Mouse (Mus musculus): ENCODE measurements at regions not wholly inside any gene's neighbourhood (a gene's known extent, or its start where the extent isn't known, plus 50 kb on each side); places are given as distances from the start of the nearest gene placed in this dataset.

GRCm38 (mm10) chr4:39292348-39292845, 157.7 kb upstream of the 1700009N14Rik start:
- H3K4me3 ChIP-seq = no peak overlapping the region
- intact Hi-C loops (cut with DNase I) = loop anchor here (1.0 to 10.0 kb wide), 3 partner anchors 93 to 722 kb away; no protein-coding TSS in a partner anchor
- peak overlapping the region; percentile 44; the same call in 1 of the 2 replicates for H3K27ac ChIP-seq
- TF ChIP-seq CTCF (IDR thresholded peaks at IDR 0.05) = no peak
- no peak for DNase-seq (ENCODE audit: extremely low spot score in 1 of 2, low spot score in 2 of 2)

GRCm38 (mm10) chr4:39310131-39310530, 140.0 kb upstream of the 1700009N14Rik start:
- no peak overlapping the region for H3K4me3 ChIP-seq
- intact Hi-C loops (cut with DNase I) = no loop called here
- no peak overlapping the region for H3K27ac ChIP-seq
- TF ChIP-seq CTCF (IDR thresholded peaks at IDR 0.05) = no peak; the same call in 1 of the 2 replicates
- no peak for DNase-seq (ENCODE audit: extremely low spot score in 1 of 2, low spot score in 2 of 2)

DNA sequence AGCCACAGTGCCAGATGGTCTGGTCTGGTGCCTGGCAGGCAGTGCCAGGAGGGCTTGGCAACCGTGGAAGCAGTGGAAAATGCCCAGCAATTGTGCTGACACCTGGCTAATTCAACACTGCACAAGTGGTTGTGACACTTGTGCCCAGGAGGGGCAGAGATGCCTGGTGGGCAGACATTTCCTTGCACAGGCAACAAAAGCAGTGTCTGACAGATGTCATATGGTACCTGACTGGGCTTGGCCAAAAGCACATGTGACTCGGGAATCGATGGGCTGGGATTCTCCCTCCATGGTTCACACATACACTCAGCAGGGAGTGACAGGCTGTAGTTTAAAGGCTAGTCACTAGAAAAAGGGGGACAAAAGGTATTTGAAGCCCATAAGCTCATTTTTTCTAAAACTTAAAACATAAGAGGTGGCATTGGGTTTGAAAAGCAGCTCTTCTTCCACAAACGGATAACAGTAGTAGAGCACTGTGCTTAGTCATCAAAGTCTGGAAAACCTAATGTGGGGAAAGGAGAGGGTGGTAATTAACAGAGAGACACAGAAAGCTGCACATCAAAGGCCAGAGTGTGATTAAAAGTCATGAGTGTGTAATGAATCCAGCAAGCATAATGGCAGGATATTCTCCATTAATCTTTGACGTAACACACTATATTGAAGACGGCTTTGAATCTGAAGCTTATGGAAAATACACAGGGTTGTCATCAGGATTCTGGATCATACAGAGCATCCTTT, 105.5 kb upstream of the 1700009N14Rik start:
- no peak overlapping the region for H3K4me3 ChIP-seq
- H3K27ac ChIP-seq = no peak overlapping the region
- no peak for TF ChIP-seq CTCF (IDR thresholded peaks at IDR 0.05)
- intact Hi-C loops (cut with DNase I) = no loop called here
- peak in 1 of 2 experiments; percentile 11 for DNase-seq (ENCODE audit: extremely low spot score in 1 of 2, low spot score in 2 of 2)

GRCm38 (mm10) chr4:39345139-39345412, 105.0 kb upstream of the 1700009N14Rik start:
- no peak overlapping the region for H3K4me3 ChIP-seq

GRCm38 (mm10) chr4:39368159-39368558, 81.9 kb upstream of the 1700009N14Rik start:
- no peak; the same call in 1 of the 2 replicates for TF ChIP-seq CTCF (IDR thresholded peaks at IDR 0.05)
- Histone ChIP-seq H3K27ac (no peak overlapping the region), H3K4me3 (no peak overlapping the region)
- no peak for DNase-seq (ENCODE audit: extremely low spot score in 1 of 2, low spot score in 2 of 2)
- intact Hi-C loops (cut with DNase I) = no loop called here

More at GRCm38 (mm10) chr4:39345139-39345412, 105.0 kb upstream of the 1700009N14Rik start:
- no peak for DNase-seq (ENCODE audit: extremely low spot score in 1 of 2, low spot score in 2 of 2)
- no peak overlapping the region for H3K27ac ChIP-seq
- no peak for TF ChIP-seq CTCF (IDR thresholded peaks at IDR 0.05)
- intact Hi-C loops (cut with DNase I) = no loop called here

DNA sequence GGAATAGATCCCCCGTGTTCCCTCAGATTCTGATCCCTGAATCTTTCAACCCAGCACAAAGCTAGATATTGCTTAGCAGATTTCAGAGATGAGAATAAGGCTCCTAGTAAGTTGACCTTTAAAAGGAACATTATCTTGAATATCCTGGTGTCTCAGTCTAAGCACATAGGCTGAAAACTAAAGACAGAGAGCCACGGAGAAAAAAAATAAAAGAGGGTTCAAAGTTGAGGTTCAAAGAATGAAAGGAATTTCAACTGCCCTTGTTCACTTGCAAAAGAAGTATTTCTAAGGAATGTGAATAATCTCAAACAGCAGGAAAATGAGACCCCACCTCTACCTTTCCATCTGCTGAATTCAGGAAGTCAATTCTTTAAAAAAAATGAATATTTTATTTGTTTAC, 69.3 kb upstream of the 1700009N14Rik start:
- Histone ChIP-seq H3K27ac (no peak overlapping the region), H3K4me3 (no peak overlapping the region)
- no peak for DNase-seq (ENCODE audit: extremely low spot score in 1 of 2, low spot score in 2 of 2)
- intact Hi-C loops (cut with DNase I) = no loop called here
- no peak for TF ChIP-seq CTCF (IDR thresholded peaks at IDR 0.05)

- no peak for TF ChIP-seq CTCF (IDR thresholded peaks at IDR 0.05)
- intact Hi-C loops (cut with DNase I) = no loop called here
- peak in 1 of 2 experiments; percentile 14 for DNase-seq (ENCODE audit: extremely low spot score in 1 of 2, low spot score in 2 of 2)
- H3K4me3 ChIP-seq = no peak overlapping the region
- peak overlapping the region; percentile 47 for H3K27ac ChIP-seq
Measured at GRCm38 (mm10) chr4:39398226-39398625, 51.9 kb upstream of the 1700009N14Rik start.
